Mouse (Mus musculus) heart, postnatal 14 days (tissue): ENCODE data around the gene Slc1a6. TPM values are rescaled to one million over a fixed set of nuclear protein-coding genes. Genes with fewer than 3 reads are reported as not detected.

Experiments used
- total RNA-seq, 2 experiments: library from RNA; stranded (reverse); gene quantifications; 2 replicates each; pipeline ENCODE4 v1.2.3; 2021

Slc1a6 gene
- total RNA-seq, 2 experiments from 2014 or later = 0.10 TPM; not detected in 1

Other genes starting within 250 kb of the Slc1a6 start
- gene Ilvbl, start 206.2 kb upstream of the Slc1a6 start, total RNA-seq = 10 to 100 TPM; 44.4 to 45.9 TPM
- gene Syde1, start 188.5 kb upstream of the Slc1a6 start, total RNA-seq = 10 to 100 TPM; 15.0 to 15.1 TPM
- gene Olfr1357, start 162.4 kb upstream of the Slc1a6 start, total RNA-seq = not detected
- gene Casp14, start 62.2 kb upstream of the Slc1a6 start, total RNA-seq = not detected
- not detected for gene Ccdc105, start 27.4 kb upstream of the Slc1a6 start, total RNA-seq
- gene Olfr1356, start 71.7 kb downstream of the Slc1a6 start, total RNA-seq = not detected
- gene Olfr1355, start 95.0 kb downstream of the Slc1a6 start, total RNA-seq = not detected
- gene Olfr1354, start 132.7 kb downstream of the Slc1a6 start, total RNA-seq = not detected
- gene Olfr8, start 170.1 kb downstream of the Slc1a6 start, total RNA-seq = not detected
- gene Olfr1353, start 182.8 kb downstream of the Slc1a6 start, total RNA-seq = not detected
- not detected for gene Olfr1352, start 200.6 kb downstream of the Slc1a6 start, total RNA-seq
- gene Olfr1351, start 232.0 kb downstream of the Slc1a6 start, total RNA-seq = not detected
- not detected for gene Olfr57, start 248.2 kb downstream of the Slc1a6 start, total RNA-seq